Mouse (Mus musculus): ENCODE measurements around the gene Arhgef12. TPM values are rescaled to one million over a fixed set of nuclear protein-coding genes. Genes with fewer than 3 reads are reported as not detected.

Gene Arhgef12
- polyA plus RNA-seq, 1 experiment from 2014 or later, result 9.2 TPM

GRCm38 (mm10) chr9:43012541-43012940 is 94.5 kb downstream of the Arhgef12 start:
- no peak for ATAC-seq (ENCODE audit: low FRiP score)
- peaks cover 4% of the 10 kb centered on the region for H3K36me3 ChIP-seq (ENCODE audit: control insufficient read depth, insufficient read depth, low read length)
- no peaks in the 10 kb centered on the region for H3K27me3 ChIP-seq (ENCODE audit: control insufficient read depth, insufficient read depth, low read length)
- no peaks in the 10 kb centered on the region for H3K4me1 ChIP-seq (ENCODE audit: control insufficient read depth, insufficient read depth, low read length)
- H3K4me3 ChIP-seq (ENCODE audit: low read depth, low read length), result no peak overlapping the region
- H3K9ac ChIP-seq (ENCODE audit: low read length), result no peak overlapping the region
- no peak overlapping the region for H3K27ac ChIP-seq (ENCODE audit: low read depth, low read length)
- H3K9me3 ChIP-seq (ENCODE audit: control insufficient read depth, low read length), result no peaks in the 10 kb centered on the region
- 86% methylated on average over 5 of the region's 5 CpGs for WGBS
- H3K4me2 ChIP-seq, result no peak overlapping the region
- no peak for DNase-seq (ENCODE audit: low spot score, missing footprints)

GRCm38 (mm10) chr9:43011061-43011460 is 96.0 kb downstream of the Arhgef12 start:
- DNase-seq (ENCODE audit: low spot score, missing footprints) (no peak), ATAC-seq (ENCODE audit: low FRiP score) (no peak)
- H3K27me3 ChIP-seq (ENCODE audit: control insufficient read depth, insufficient read depth, low read length), result no peaks in the 10 kb centered on the region
- no peak overlapping the region for H3K27ac ChIP-seq (ENCODE audit: low read depth, low read length)
- no peak overlapping the region for H3K4me3 ChIP-seq (ENCODE audit: low read depth, low read length)
- no peak overlapping the region for H3K4me2 ChIP-seq
- no peaks in the 10 kb centered on the region for H3K4me1 ChIP-seq (ENCODE audit: control insufficient read depth, insufficient read depth, low read length)
- H3K9me3 ChIP-seq (ENCODE audit: control insufficient read depth, low read length), result no peaks in the 10 kb centered on the region
- no peak overlapping the region for H3K9ac ChIP-seq (ENCODE audit: low read length)
- peaks cover 4% of the 10 kb centered on the region for H3K36me3 ChIP-seq (ENCODE audit: control insufficient read depth, insufficient read depth, low read length)
- 80% methylated on average over 4 of the region's 4 CpGs for WGBS

DNA sequence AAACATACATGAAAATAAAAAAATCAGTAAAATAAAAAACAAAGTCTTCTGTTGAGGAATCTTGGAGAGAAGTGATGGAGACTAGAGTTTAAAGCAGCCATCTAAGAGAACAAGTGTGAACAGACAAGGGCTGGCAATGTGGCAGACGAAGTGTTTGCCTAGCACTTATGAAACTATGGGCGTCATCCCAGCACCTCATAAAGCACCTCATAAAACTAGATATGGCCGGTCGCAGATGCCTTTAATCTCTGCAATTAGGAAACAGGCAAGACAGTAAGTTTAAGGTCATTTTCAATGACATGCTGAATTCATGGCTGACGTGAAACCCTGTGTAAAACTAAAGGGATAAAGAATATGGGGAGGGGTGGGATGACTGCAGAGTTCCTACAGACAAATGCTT is 103.2 kb downstream of the Arhgef12 start:
- Histone ChIP-seq H3K9me3 (ENCODE audit: control insufficient read depth, low read length) (no peaks in the 10 kb centered on the region), H3K4me3 (ENCODE audit: low read depth, low read length) (no peak overlapping the region), H3K36me3 (ENCODE audit: control insufficient read depth, insufficient read depth, low read length) (peaks cover 2% of the 10 kb centered on the region; the same call in 1 of the 2 replicates), H3K4me2 (no peak overlapping the region), H3K27me3 (ENCODE audit: control insufficient read depth, insufficient read depth, low read length) (no peaks in the 10 kb centered on the region), H3K27ac (ENCODE audit: low read depth, low read length) (no peak overlapping the region), H3K4me1 (ENCODE audit: control insufficient read depth, insufficient read depth, low read length) (no peaks in the 10 kb centered on the region), H3K9ac (ENCODE audit: low read length) (no peak overlapping the region)
- DNase-seq (ENCODE audit: low spot score, missing footprints) (no peak), ATAC-seq (ENCODE audit: low FRiP score) (no peak)
- WGBS, result 95% methylated on average over 5 of the region's 5 CpGs

DNA sequence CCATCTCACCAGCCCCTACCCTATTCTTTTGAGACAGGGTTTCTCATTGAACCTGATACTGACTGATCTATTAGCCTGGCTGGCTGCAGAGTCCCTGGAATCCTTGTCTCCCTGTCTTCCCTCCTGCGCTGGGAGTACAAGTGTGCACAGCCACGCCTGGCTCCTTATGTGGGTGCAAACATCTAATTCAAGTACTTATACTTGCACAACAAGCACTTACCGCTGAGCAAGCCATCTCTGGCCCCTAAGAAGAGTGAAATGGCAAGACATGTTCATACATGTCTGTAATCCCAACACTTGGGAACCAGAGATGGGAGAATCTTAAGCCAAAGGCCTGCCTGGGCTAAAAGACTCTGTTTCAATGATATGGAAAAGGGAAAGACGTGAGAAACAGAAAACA is 104.0 kb downstream of the Arhgef12 start:
- Histone ChIP-seq H3K4me1 (ENCODE audit: control insufficient read depth, insufficient read depth, low read length) (no peaks in the 10 kb centered on the region), H3K9ac (ENCODE audit: low read length) (no peak overlapping the region), H3K27ac (ENCODE audit: low read depth, low read length) (no peak overlapping the region), H3K27me3 (ENCODE audit: control insufficient read depth, insufficient read depth, low read length) (no peaks in the 10 kb centered on the region), H3K9me3 (ENCODE audit: control insufficient read depth, low read length) (no peaks in the 10 kb centered on the region), H3K36me3 (ENCODE audit: control insufficient read depth, insufficient read depth, low read length) (peaks cover 6% of the 10 kb centered on the region; the same call in 1 of the 2 replicates), H3K4me3 (ENCODE audit: low read depth, low read length) (no peak overlapping the region), H3K4me2 (no peak overlapping the region)
- ATAC-seq (ENCODE audit: low FRiP score) (no peak), DNase-seq (ENCODE audit: low spot score, missing footprints) (no peak)
- WGBS, result 95% methylated on average over 4 of the region's 4 CpGs

- no peaks in the 10 kb centered on the region for H3K4me1 ChIP-seq (ENCODE audit: control insufficient read depth, insufficient read depth, low read length)
- 96% methylated on average over 11 of the region's 11 CpGs for WGBS
- H3K4me3 ChIP-seq (ENCODE audit: low read depth, low read length), result no peak overlapping the region
- no peak for ATAC-seq (ENCODE audit: low FRiP score)
- H3K27me3 ChIP-seq (ENCODE audit: control insufficient read depth, insufficient read depth, low read length), result no peaks in the 10 kb centered on the region
- H3K36me3 ChIP-seq (ENCODE audit: control insufficient read depth, insufficient read depth, low read length), result peaks cover 9% of the 10 kb centered on the region; the same call in 1 of the 2 replicates
- H3K27ac ChIP-seq (ENCODE audit: low read depth, low read length), result no peak overlapping the region
- no peaks in the 10 kb centered on the region for H3K9me3 ChIP-seq (ENCODE audit: control insufficient read depth, low read length)
- no peak overlapping the region for H3K9ac ChIP-seq (ENCODE audit: low read length)
- DNase-seq (ENCODE audit: low spot score, missing footprints), result no peak
- H3K4me2 ChIP-seq, result no peak overlapping the region
Measured at GRCm38 (mm10) chr9:43000595-43001250, 106.3 kb downstream of the Arhgef12 start.

- H3K9me3 ChIP-seq (ENCODE audit: control insufficient read depth, low read length), result no peaks in the 10 kb centered on the region
- no peaks in the 10 kb centered on the region for H3K4me1 ChIP-seq (ENCODE audit: control insufficient read depth, insufficient read depth, low read length)
Measured at GRCm38 (mm10) chr9:43000070-43000469, 107.0 kb downstream of the Arhgef12 start.

GRCm38 (mm10) chr9:42997526-42997925 is 109.5 kb downstream of the Arhgef12 start:
- Histone ChIP-seq H3K27me3 (ENCODE audit: control insufficient read depth, insufficient read depth, low read length) (no peaks in the 10 kb centered on the region), H3K27ac (ENCODE audit: low read depth, low read length) (no peak overlapping the region), H3K9me3 (ENCODE audit: control insufficient read depth, low read length) (no peaks in the 10 kb centered on the region), H3K4me2 (no peak overlapping the region), H3K4me3 (ENCODE audit: low read depth, low read length) (no peak overlapping the region), H3K4me1 (ENCODE audit: control insufficient read depth, insufficient read depth, low read length) (no peaks in the 10 kb centered on the region), H3K36me3 (ENCODE audit: control insufficient read depth, insufficient read depth, low read length) (0 out of 2 replicates have a peak, but pooled peaks cover 9% of the 10 kb centered on the region), H3K9ac (ENCODE audit: low read length) (no peak overlapping the region)
- WGBS, result 96% methylated on average over 6 of the region's 6 CpGs
- no peak for ATAC-seq (ENCODE audit: low FRiP score)
- no peak for DNase-seq (ENCODE audit: low spot score, missing footprints)

More at GRCm38 (mm10) chr9:43000070-43000469, 107.0 kb downstream of the Arhgef12 start:
- Histone ChIP-seq H3K27ac (ENCODE audit: low read depth, low read length) (no peak overlapping the region), H3K4me3 (ENCODE audit: low read depth, low read length) (no peak overlapping the region), H3K36me3 (ENCODE audit: control insufficient read depth, insufficient read depth, low read length) (peaks cover 9% of the 10 kb centered on the region; the same call in 1 of the 2 replicates), H3K27me3 (ENCODE audit: control insufficient read depth, insufficient read depth, low read length) (no peaks in the 10 kb centered on the region), H3K9ac (ENCODE audit: low read length) (no peak overlapping the region), H3K4me2 (no peak overlapping the region)
- WGBS, result 85% methylated on average over 1 of the region's 1 CpGs
- ATAC-seq (ENCODE audit: low FRiP score), result no peak
- DNase-seq (ENCODE audit: low spot score, missing footprints), result peak; percentile 93

- no peak for ATAC-seq (ENCODE audit: low FRiP score)
- no peak overlapping the region for H3K9ac ChIP-seq (ENCODE audit: low read length)
- no peak overlapping the region for H3K4me2 ChIP-seq
- no peaks in the 10 kb centered on the region for H3K9me3 ChIP-seq (ENCODE audit: control insufficient read depth, low read length)
- 0 out of 2 replicates have a peak, but pooled peaks cover 9% of the 10 kb centered on the region for H3K36me3 ChIP-seq (ENCODE audit: control insufficient read depth, insufficient read depth, low read length)
- H3K4me1 ChIP-seq (ENCODE audit: control insufficient read depth, insufficient read depth, low read length), result no peaks in the 10 kb centered on the region
- H3K4me3 ChIP-seq (ENCODE audit: low read depth, low read length), result no peak overlapping the region
- WGBS, result 91% methylated on average over 11 of the region's 11 CpGs
- H3K27me3 ChIP-seq (ENCODE audit: control insufficient read depth, insufficient read depth, low read length), result no peaks in the 10 kb centered on the region
- DNase-seq (ENCODE audit: low spot score, missing footprints), result no peak
- H3K27ac ChIP-seq (ENCODE audit: low read depth, low read length), result no peak overlapping the region
Measured at GRCm38 (mm10) chr9:42995298-42995697, 111.7 kb downstream of the Arhgef12 start.

GRCm38 (mm10) chr9:42994708-42995107 is 112.3 kb downstream of the Arhgef12 start:
- 0 out of 2 replicates have a peak, but pooled peaks cover 9% of the 10 kb centered on the region for H3K36me3 ChIP-seq (ENCODE audit: control insufficient read depth, insufficient read depth, low read length)
- no peaks in the 10 kb centered on the region for H3K4me1 ChIP-seq (ENCODE audit: control insufficient read depth, insufficient read depth, low read length)
- WGBS, result 93% methylated on average over 4 of the region's 4 CpGs
- H3K27me3 ChIP-seq (ENCODE audit: control insufficient read depth, insufficient read depth, low read length), result no peaks in the 10 kb centered on the region
- H3K9me3 ChIP-seq (ENCODE audit: control insufficient read depth, low read length), result no peaks in the 10 kb centered on the region
- no peak overlapping the region for H3K4me3 ChIP-seq (ENCODE audit: low read depth, low read length)
- no peak overlapping the region for H3K27ac ChIP-seq (ENCODE audit: low read depth, low read length)
- no peak overlapping the region for H3K9ac ChIP-seq (ENCODE audit: low read length)
- ATAC-seq (ENCODE audit: low FRiP score), result no peak
- no peak for DNase-seq (ENCODE audit: low spot score, missing footprints)
- H3K4me2 ChIP-seq, result no peak overlapping the region

Data from midbrain, embryonic 11.5 days (tissue).